Mouse (Mus musculus) lung, adult 2 months (tissue): ENCODE results near the gene 1600002K03Rik.

ENCODE experiments used
- CTCF ChIP-seq: fragments of 200-500 bp; IDR thresholded peaks from 2 replicates; pipeline ENCODE4 v1.5.1; 2011; ENCODE audit warnings: mild to moderate bottlenecking, low read length, control low read depth; ENCODE audit not compliant: insufficient read depth
- POLR2A ChIP-seq: fragments of 200-500 bp; IDR thresholded peaks from 2 replicates; pipeline ENCODE4 v1.6.1; 2011; ENCODE audit warnings: low read depth, mild to moderate bottlenecking, control low read depth, low read length, borderline replicate concordance; ENCODE audit errors: extremely low read depth

DNA sequence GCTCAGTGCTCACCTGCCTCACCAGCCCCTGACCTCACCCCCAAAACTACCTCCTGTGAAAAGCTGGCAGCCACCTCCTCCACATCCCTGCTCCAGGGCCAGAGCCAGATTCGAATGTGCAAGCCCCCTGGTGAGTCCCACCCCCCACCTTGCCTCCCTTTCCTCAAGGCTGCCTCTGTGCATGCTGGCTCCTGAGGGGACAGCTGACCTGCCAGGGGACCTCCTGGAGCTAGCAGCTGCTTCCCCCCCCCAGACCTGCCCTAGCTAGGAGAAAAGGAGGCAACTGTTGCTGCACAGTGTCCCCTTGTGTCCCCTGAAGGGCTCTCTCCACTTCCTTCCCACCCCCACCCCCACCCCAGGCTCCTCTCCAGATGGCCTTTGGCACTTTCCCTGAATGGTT lies 17.5 kb upstream of the 1600002K03Rik start:
- TF ChIP-seq POLR2A (no peak), CTCF (no peak)
